Mouse (Mus musculus) hindbrain, embryonic 10.5 days (tissue): ENCODE data around the gene E2f2. TPM values are rescaled to one million over a fixed set of nuclear protein-coding genes. Genes with fewer than 3 reads are reported as not detected.

Experiments used
- DNase-seq: peaks from one replicate; pipeline ENCODE4 v3.0.0-alpha.2; 2017; ENCODE audit warnings: low spot score
- H3K27ac ChIP-seq: fragments of 300-500 bp; sonication (generic); 2 replicates; pipeline ENCODE4 v1.5.1; 2016; ENCODE audit warnings: mild to moderate bottlenecking, moderate library complexity
- H3K27me3 ChIP-seq: fragments of 300-500 bp; sonication (generic); 2 replicates; pipeline ENCODE4 v1.6.1; 2016; ENCODE audit warnings: mild to moderate bottlenecking; ENCODE audit not compliant: poor library complexity, insufficient read depth, severe bottlenecking
- H3K36me3 ChIP-seq: fragments of 300-500 bp; sonication (generic); 2 replicates; pipeline ENCODE4 v1.6.1; 2016; ENCODE audit warnings: mild to moderate bottlenecking, moderate library complexity
- H3K4me1 ChIP-seq: fragments of 300-500 bp; sonication (generic); replicated peaks from 2 replicates; pipeline ENCODE4 v1.6.1; 2016; ENCODE audit warnings: mild to moderate bottlenecking
- H3K4me3 ChIP-seq: fragments of 300-500 bp; sonication (generic); 2 replicates; pipeline ENCODE4 v1.5.1; 2016; ENCODE audit warnings: mild to moderate bottlenecking, moderate library complexity
- H3K9me3 ChIP-seq: fragments of 300-500 bp; sonication (generic); 2 replicates; pipeline ENCODE4 v1.6.1; 2016; ENCODE audit warnings: mild to moderate bottlenecking, moderate library complexity
- WGBS: fragments of 180-500 bp; shearing (Covaris S2); methylation state at CpG from one replicate; pipeline ENCODE4 v1.1.7; 2016; 5-methylcytosine and 5-hydroxymethylcytosine counted together
- polyA plus RNA-seq: library from polyadenylated mRNA; unstranded; fragments of >200 nt; fragmentation: Nextera tagmentation; extraction: Ambion mirVana; gene quantifications from 2 replicates; pipeline ENCODE4 v1.2.1, GENCODE M21; 2016

The E2f2 gene
- polyA plus RNA-seq, 1 experiment from 2014 or later, result 9.0 TPM

DNA sequence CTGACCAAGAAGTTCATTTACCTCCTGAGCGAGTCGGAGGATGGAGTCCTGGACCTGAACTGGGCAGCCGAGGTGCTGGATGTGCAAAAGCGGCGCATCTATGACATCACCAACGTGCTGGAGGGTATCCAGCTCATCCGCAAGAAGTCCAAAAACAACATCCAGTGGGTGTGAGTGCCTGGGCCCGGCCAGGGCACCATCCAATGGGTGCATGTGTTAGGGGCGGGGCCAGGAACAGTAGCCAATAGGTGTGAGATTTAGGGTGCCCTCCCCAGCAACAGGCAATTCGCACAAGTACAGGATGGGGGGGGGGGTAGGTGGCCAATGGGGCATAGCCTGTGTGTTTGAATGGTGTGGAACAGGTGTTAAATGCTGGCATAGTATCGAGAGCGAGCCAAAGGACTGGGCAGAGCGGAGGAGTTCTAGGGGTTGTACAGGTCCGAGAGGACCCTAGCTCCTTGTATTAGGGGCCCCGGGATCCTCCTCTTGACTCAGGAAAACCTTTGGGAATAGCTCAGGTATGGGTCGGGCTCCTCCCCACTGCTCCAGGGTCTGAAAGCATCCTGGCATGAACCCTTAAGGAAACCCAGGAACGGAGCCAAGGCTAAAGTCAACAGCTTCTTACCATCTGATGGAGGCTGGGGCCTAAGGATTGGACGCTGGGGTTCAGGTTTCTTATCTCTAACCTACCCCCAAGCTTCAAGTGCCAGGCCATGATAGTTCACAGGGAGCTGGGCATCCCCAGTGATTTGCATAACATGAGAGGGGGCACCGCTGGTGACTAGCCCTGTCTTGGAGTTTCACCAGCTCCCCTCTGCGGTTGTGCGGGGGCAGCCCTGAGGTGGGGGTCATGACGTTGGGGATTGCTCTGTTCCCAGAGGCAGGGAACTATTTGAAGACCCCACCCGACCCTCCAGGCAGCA is 8.5 kb downstream of the E2f2 start:
- peaks cover 52% of the 10 kb centered on the region for H3K36me3 ChIP-seq
- peak overlapping the region; percentile 52 for H3K4me3 ChIP-seq
- peaks cover 50% of the 10 kb centered on the region for H3K4me1 ChIP-seq
- peak; percentile 63 for DNase-seq
- H3K27me3 ChIP-seq, result peaks cover 3% of the 10 kb centered on the region; the same call in 1 of the 2 replicates
- H3K9me3 ChIP-seq, result no peaks in the 10 kb centered on the region
- peak overlapping the region; percentile 81 for H3K27ac ChIP-seq
- WGBS, result 18% methylated on average over 23 of the region's 23 CpGs

DNA sequence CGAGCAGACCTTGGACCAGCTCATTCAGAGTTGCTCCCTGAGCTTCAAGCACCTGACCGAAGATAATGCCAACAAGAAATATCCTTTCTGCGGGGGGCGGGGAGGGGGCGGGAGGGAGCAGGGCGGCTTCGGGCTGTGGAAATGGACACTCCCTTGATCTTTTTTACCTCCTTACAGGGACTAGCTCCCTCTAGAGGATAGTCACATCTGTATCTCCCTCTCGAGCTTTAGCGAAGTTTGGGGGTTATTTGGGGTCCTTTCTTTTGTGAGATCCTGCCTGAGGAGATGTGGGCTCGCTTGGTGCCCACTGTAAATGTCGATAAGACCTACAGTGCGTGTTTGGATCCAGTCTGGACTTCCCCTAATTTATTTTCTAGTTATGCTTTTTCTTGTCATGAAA is 9.2 kb downstream of the E2f2 start:
- WGBS, result 26% methylated on average over 12 of the region's 12 CpGs
- H3K9me3 ChIP-seq, result no peaks in the 10 kb centered on the region
- H3K27ac ChIP-seq, result peak overlapping the region; percentile 40; the same call in 1 of the 2 replicates
- H3K4me3 ChIP-seq, result peak overlapping the region; percentile 52; the same call in 1 of the 2 replicates
- H3K36me3 ChIP-seq, result peaks cover 55% of the 10 kb centered on the region
- H3K27me3 ChIP-seq, result peaks cover 3% of the 10 kb centered on the region; the same call in 1 of the 2 replicates
- DNase-seq, result no peak
- peaks cover 43% of the 10 kb centered on the region for H3K4me1 ChIP-seq

DNA sequence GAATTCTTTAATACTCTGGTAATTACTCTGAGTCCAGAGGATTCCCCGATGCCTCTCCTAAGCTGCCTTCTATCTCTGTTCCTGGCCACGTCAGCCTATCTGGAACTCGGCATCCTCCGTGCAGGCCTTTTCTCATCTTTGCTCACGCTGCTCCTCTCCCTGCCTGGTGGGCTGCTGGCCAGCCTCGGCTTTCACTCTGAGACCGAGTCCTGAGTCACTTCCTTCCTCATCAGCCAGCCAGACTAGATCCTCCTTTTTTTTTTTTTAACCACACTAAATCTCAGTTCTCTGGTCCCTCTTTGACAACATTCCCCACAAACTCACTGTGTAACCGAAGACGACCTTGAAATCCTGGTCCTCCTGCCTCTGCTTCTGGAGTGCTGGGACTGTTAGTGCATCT is 13.2 kb downstream of the E2f2 start:
- no peak for DNase-seq
- peaks cover 3% of the 10 kb centered on the region; the same call in 1 of the 2 replicates for H3K27me3 ChIP-seq
- no peak overlapping the region for H3K27ac ChIP-seq
- H3K36me3 ChIP-seq, result peaks cover 76% of the 10 kb centered on the region
- H3K4me1 ChIP-seq, result peaks cover 11% of the 10 kb centered on the region
- H3K9me3 ChIP-seq, result no peaks in the 10 kb centered on the region
- no peak overlapping the region for H3K4me3 ChIP-seq
- WGBS, result 88% methylated on average over 9 of the region's 9 CpGs

DNA sequence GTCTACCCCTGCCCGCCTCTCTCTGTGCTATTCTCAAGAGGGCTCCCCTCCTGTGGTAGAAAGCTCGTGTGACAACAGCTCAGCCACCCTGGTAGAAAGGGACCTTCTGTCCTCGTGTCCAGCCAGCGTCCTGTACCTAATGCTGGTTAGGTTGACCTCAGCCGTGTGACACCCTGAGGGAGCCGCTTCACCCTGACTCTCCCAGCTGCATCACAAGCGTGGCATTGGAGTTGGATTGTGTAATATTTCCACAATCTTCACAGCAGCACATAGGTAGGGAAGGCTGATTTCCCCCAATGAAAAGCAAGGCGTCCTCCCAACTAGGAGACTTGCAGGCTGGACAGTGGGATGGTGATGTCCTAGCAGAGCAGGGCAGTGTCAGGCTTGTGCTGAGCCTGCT is 14.1 kb downstream of the E2f2 start:
- H3K9me3 ChIP-seq, result no peaks in the 10 kb centered on the region
- no peak for DNase-seq
- WGBS, result 84% methylated on average over 8 of the region's 8 CpGs
- H3K27me3 ChIP-seq, result no peaks in the 10 kb centered on the region
- H3K36me3 ChIP-seq, result peaks cover 80% of the 10 kb centered on the region
- no peak overlapping the region for H3K4me3 ChIP-seq
- H3K4me1 ChIP-seq, result peaks cover 2% of the 10 kb centered on the region; the same call in 1 of the 2 replicates
- H3K27ac ChIP-seq, result no peak overlapping the region

DNA sequence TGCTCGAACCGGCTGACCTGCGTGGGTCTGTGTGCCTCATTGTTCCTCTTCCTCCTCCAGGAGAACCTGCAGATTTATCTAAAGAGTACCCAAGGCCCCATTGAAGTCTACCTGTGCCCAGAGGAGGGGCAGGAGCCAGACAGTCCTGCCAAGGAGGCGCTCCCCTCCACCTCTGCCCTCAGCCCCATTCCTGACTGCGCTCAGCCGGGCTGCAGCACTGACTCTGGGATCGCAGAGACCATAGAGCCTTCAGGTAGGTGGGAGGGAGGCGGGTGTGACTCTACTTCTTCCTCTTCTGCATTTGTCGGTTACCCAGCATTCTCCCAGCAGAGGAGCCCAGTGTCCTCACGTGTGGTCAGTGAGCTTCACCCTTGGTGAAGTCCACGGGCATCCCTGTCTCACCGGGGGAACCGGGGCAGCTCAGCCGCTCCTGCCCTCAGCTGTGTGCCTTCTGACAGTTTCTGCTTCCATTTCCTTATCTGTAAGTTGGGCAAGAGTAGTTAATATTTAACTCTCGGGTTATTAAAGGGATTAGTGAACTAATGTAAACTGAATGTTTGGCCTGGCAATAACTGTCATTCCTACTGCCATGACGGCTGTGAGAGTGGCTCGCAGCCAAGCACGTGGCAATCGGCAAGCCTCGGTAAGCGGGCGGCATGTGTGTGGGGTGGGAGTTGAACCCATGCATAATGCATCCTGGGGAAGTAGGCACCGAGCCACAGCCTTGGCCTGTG is 14.7 kb downstream of the E2f2 start:
- Histone ChIP-seq H3K36me3 (peaks cover 86% of the 10 kb centered on the region), H3K9me3 (no peaks in the 10 kb centered on the region), H3K27ac (no peak overlapping the region), H3K4me1 (no peaks in the 10 kb centered on the region), H3K4me3 (no peak overlapping the region), H3K27me3 (no peaks in the 10 kb centered on the region)
- DNase-seq, result no peak
- 91% methylated on average over 23 of the region's 23 CpGs for WGBS

DNA sequence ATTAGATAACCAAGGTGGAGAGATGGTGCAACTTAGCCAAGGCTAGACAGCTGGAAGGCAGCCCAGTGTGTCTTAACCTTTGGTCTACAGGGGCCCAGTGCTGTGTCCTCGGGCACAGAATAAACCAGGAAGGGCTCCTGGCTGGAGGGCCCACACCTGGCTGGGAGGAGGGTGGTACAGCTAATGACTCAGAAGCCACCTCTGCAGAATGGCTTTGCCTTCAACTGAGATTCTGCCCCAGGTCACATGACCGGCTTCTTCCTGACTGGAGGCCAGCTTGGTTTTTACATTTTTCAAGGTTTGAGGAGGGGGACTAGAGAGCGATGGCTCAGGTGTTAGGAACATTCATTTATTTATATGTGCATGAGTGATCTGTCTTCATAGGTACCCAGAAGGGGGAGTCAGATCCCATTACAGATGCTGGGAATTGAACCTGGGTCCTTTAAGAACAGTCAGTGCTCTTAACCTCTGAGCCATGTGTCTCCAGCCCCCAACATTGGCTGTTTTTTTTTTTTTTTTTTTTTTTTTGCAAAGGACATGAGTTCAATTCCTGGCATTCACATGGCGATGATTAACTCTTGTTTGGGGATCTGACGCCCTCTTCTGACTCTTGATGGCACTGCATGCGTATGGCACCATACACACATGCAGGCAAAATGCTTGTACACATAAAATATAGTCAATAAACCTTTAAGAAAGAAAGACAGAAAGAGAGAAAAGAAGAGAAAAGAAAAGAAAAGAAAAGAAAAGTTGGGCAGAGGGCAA is 17.0 kb downstream of the E2f2 start:
- no peak overlapping the region for H3K27ac ChIP-seq
- 82% methylated on average over 6 of the region's 6 CpGs for WGBS
- H3K9me3 ChIP-seq, result no peaks in the 10 kb centered on the region
- H3K27me3 ChIP-seq, result no peaks in the 10 kb centered on the region
- H3K4me3 ChIP-seq, result no peak overlapping the region
- H3K36me3 ChIP-seq, result peaks cover 98% of the 10 kb centered on the region
- no peak for DNase-seq
- peaks cover 5% of the 10 kb centered on the region; the same call in 1 of the 2 replicates for H3K4me1 ChIP-seq

DNA sequence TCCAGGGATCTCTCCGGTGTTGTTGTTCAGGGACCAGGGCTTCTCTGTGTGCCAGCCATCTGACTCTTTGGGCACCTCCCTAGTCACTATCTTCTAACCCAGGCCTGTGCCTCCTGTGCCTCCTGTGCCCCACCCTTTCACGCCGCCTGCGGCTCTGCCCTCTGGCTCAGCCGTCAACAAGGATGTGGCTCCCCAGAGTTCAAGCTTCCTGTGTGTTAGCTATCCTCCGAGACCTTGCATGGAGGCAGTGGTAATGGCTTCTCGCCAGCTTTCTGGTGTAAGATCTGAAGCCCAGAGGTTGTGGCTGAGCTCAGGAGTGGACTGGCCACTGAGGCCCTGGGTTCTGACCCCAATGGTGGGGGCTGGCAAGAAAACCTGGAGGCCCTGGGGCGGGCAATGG is 17.7 kb downstream of the E2f2 start:
- no peaks in the 10 kb centered on the region for H3K9me3 ChIP-seq
- no peak overlapping the region for H3K27ac ChIP-seq
- H3K27me3 ChIP-seq, result no peaks in the 10 kb centered on the region
- peaks cover 5% of the 10 kb centered on the region; the same call in 1 of the 2 replicates for H3K4me1 ChIP-seq
- no peak for DNase-seq
- peaks cover 95% of the 10 kb centered on the region for H3K36me3 ChIP-seq
- 91% methylated on average over 8 of the region's 8 CpGs for WGBS
- no peak overlapping the region for H3K4me3 ChIP-seq

DNA sequence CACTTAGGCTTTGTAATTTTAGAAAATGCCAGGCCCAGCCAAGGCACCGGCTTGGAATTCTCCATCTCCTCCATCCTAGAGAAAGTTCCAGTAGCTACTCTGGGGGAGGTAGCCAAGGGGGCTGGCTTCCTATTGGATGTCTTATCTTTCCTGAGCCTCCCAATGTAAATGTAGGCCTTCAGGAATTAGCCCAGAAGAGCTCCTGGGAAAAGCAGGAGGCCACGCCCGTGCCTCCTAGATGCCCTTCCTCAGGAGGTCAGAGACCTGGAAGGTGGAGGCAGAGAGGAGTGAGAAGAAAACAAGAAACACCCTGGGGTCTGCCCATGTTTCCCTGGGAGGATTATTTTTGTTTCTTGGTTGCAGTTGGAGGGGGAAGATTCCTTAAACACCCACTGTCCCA is 21.4 kb downstream of the E2f2 start:
- DNase-seq, result no peak
- Histone ChIP-seq H3K36me3 (peaks cover 70% of the 10 kb centered on the region), H3K27me3 (no peaks in the 10 kb centered on the region), H3K9me3 (no peaks in the 10 kb centered on the region), H3K4me3 (no peak overlapping the region), H3K4me1 (peaks cover 12% of the 10 kb centered on the region), H3K27ac (no peak overlapping the region)
- 88% methylated on average over 3 of the region's 3 CpGs for WGBS

DNA sequence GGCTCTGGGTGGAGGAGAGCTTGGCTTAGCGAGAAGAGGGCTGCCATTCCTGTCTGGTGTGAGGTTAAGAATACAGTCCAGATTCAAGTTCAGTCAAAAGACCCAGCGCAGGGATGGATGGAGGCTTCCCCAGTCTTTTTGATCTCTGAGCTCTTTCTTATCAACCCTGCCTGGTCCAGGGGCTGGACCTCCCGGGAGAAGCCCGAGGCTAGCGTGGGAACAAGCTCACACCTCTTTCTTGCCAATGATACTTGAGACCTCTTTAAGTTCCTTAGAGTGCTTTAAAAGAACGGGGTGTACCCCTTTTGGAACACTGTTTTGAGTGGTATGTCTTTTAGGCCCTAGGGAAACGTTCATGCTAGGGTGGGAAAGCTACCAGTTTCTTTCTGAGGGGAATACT is 22.8 kb downstream of the E2f2 start:
- no peak for DNase-seq
- Histone ChIP-seq H3K4me3 (no peak overlapping the region), H3K9me3 (no peaks in the 10 kb centered on the region), H3K27ac (no peak overlapping the region), H3K27me3 (no peaks in the 10 kb centered on the region), H3K36me3 (peaks cover 55% of the 10 kb centered on the region), H3K4me1 (peaks cover 13% of the 10 kb centered on the region)
- 62% methylated on average over 7 of the region's 7 CpGs for WGBS

DNA sequence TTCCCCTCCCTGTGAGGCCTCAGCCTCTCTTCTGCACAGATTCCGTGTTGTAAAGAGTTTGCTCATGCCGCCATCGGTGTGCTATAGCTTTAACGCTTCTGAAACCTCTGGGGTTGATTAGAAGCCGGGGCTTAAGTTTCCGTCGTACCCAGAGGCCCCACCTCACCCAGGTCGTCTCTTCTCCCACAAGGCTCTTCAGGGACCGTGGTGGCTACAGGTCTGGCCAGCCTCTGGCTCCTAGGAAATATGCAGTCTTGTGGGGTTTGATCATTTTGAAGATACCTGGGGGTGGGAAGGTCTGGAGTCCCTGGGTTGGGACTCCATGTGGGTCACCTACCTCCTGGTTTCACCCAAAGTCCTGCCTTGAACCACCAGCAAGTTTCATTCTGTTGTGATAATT is 23.4 kb downstream of the E2f2 start:
- no peak overlapping the region for H3K27ac ChIP-seq
- no peaks in the 10 kb centered on the region for H3K27me3 ChIP-seq
- no peaks in the 10 kb centered on the region for H3K9me3 ChIP-seq
- H3K4me1 ChIP-seq, result peaks cover 19% of the 10 kb centered on the region
- DNase-seq, result no peak
- 74% methylated on average over 9 of the region's 9 CpGs for WGBS
- H3K4me3 ChIP-seq, result no peak overlapping the region
- H3K36me3 ChIP-seq, result peaks cover 49% of the 10 kb centered on the region

DNA sequence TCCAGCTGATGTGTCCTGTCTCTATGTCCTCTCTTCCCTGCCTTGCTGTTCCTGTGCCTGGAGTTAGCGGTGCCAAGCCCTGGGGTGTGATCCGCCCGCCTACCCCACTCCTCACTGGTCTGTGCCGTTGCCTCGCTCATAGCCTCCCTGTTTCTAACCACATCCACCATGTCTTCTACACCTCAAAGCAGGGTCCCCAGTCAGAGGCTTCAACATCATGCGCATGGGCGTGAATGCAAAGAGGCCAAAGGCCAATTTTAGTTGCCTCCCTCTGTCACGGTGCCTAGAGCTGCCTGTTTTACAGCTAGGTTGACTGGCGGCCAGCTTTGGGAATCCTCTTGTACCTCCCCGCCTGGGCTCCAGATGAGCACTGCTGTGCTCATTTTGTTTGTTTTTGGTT is 24.0 kb downstream of the E2f2 start:
- Histone ChIP-seq H3K27me3 (peaks cover 5% of the 10 kb centered on the region; the same call in 1 of the 2 replicates), H3K4me3 (no peak overlapping the region), H3K36me3 (peaks cover 44% of the 10 kb centered on the region), H3K27ac (no peak overlapping the region), H3K4me1 (peaks cover 22% of the 10 kb centered on the region), H3K9me3 (no peaks in the 10 kb centered on the region)
- 73% methylated on average over 10 of the region's 10 CpGs for WGBS
- DNase-seq, result no peak

DNA sequence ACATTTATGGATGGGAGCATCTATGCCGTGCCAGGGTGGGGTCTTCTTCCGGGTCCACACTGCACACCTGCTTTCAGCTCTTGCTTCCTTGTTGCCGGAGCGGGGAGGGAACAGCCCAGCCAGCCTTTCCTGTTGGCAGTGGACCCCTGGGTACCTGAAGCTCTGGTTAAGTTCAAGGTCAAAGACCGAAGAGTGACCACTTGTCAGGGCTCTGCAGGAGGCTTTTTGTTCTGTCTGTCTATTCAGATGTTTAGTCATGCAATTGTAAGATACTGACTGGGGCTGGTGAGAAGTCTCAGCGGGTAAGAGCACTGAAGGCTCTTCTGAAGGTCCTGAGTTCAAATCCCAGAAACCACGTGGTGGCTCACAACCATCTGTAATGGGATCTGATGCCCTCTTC is 26.7 kb downstream of the E2f2 start:
- no peak overlapping the region for H3K4me3 ChIP-seq
- DNase-seq, result no peak
- peaks cover 18% of the 10 kb centered on the region for H3K4me1 ChIP-seq
- WGBS, result 73% methylated on average over 7 of the region's 7 CpGs
- no peak overlapping the region for H3K27ac ChIP-seq
- peaks cover 18% of the 10 kb centered on the region; the same call in 1 of the 2 replicates for H3K27me3 ChIP-seq
- H3K9me3 ChIP-seq, result no peaks in the 10 kb centered on the region
- peaks cover 17% of the 10 kb centered on the region; the same call in 1 of the 2 replicates for H3K36me3 ChIP-seq
